Mouse (Mus musculus) liver, adult 2 months (tissue): ENCODE data around the gene Tmem179b. TPM values are rescaled to one million over a fixed set of nuclear protein-coding genes. Genes with fewer than 3 reads are reported as not detected.

Experiments
- DNase-seq: peaks from one replicate; pipeline ENCODE4 v3.0.0-alpha.2; 2011; ENCODE audit warnings: low read depth, low spot score; ENCODE audit errors: extremely low read depth
- H3K27ac ChIP-seq: fragments of 200-500 bp; replicated peaks from 2 replicates; pipeline ENCODE4 v1.5.1; 2012; ENCODE audit warnings: low read depth, mild to moderate bottlenecking, control low read depth, inconsistent platforms, low read length; ENCODE audit not compliant: insufficient read depth
- H3K27me3 ChIP-seq: fragments of 200-500 bp; 2 replicates; pipeline ENCODE4 v1.6.1; 2012; ENCODE audit warnings: mild to moderate bottlenecking, moderate library complexity, low read length, inconsistent platforms; ENCODE audit not compliant: control insufficient read depth, insufficient read depth
- H3K36me3 ChIP-seq: fragments of 200-500 bp; 2 replicates; pipeline ENCODE4 v1.6.1; 2012; ENCODE audit warnings: low read length, inconsistent platforms; ENCODE audit not compliant: control insufficient read depth, insufficient read depth
- H3K4me1 ChIP-seq: fragments of 200-500 bp; 2 replicates; pipeline ENCODE4 v1.6.1; 2011; ENCODE audit warnings: low read length; ENCODE audit not compliant: control insufficient read depth, insufficient read depth
- H3K4me3 ChIP-seq: fragments of 200-500 bp; 2 replicates; pipeline ENCODE4 v1.5.1; 2011; ENCODE audit warnings: low read depth, mild to moderate bottlenecking, control low read depth, low read length, moderate library complexity; ENCODE audit not compliant: insufficient read depth
- H3K79me2 ChIP-seq: fragments of 200-500 bp; 2 replicates; pipeline ENCODE4 v1.6.1; 2012; ENCODE audit warnings: inconsistent platforms, mild to moderate bottlenecking, low read length, moderate library complexity; ENCODE audit not compliant: control insufficient read depth, insufficient read depth
- H3K9ac ChIP-seq: fragments of 200-500 bp; 2 replicates; pipeline ENCODE4 v1.6.1; 2012; ENCODE audit warnings: low read depth, mild to moderate bottlenecking, control low read depth, inconsistent platforms, low read length
- CTCF ChIP-seq: fragments of 200-500 bp; IDR thresholded peaks from 2 replicates; pipeline ENCODE4 v1.5.1; 2011; ENCODE audit warnings: low read depth, low read length, control low read depth
- POLR2A ChIP-seq: fragments of 200-500 bp; IDR thresholded peaks from 2 replicates; pipeline ENCODE4 v1.6.1; 2011; ENCODE audit warnings: low read length, control low read depth; ENCODE audit not compliant: insufficient read depth; ENCODE audit errors: extremely low read depth
- WGBS: fragments of 180-500 bp; shearing (Covaris S2); methylation state at CpG from one replicate; pipeline ENCODE4 v1.1.7; 2018; 5-methylcytosine and 5-hydroxymethylcytosine counted together
- polyA plus RNA-seq: library from polyadenylated mRNA; depleted of rRNA; stranded (reverse); fragments of >200 nt; gene quantifications from 2 replicates; pipeline ENCODE4 v1.2.3, GENCODE M21; 2012; rRNA removed
- total RNA-seq: library from RNA; depleted of rRNA; stranded (reverse); fragments of >200 nt; gene quantifications from 2 replicates; pipeline ENCODE4 v1.2.3, GENCODE M21; 2014; rRNA removed

The Tmem179b gene
- 28.4 and 29.8 TPM in 2 replicates for total RNA-seq
- 68.8 and 85.1 TPM in 2 replicates for polyA plus RNA-seq

DNA sequence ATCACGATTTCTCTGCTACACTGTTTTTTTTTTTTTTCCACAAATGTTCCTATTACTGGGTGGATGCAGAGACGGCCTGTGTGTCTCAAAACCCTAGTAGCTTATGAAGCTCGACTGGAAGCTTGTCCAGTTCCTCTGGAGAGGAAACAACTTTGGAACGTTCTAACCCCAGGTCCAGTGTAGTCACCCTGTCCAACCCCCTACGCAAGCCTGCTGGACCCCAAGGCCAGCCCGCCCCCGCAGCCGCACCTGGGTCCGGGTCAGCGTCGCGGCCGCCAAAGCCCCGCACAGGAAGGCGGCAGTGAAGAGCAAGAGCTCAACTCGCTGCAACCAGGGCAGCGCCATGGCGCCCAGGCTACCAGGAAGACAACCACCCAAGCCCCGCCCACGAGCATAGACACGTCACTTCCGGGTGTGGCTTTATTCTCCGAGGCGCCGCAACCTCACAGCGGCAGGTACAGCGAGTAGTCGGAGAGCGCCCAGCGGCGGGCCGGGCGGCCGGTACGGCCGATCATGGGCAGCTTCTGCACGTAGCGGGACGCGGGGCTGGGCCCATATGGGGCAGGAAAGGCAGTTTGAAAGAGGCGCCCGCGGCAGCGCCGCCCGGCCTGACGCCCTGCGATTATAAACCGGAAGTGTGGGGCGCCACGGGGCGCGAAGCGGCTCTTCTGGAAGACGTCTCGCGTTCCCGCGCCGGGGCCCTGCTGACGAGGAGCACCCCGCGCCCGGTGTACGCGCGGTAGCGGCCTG is at the start of gene Tmem179b:
Tmem179b (minus strand) TSS at position 382 of the 750 bp plus-strand sequence.
- Histone ChIP-seq H3K36me3 (peaks cover 6% of the 10 kb centered on the region; the same call in 1 of the 2 replicates), H3K27me3 (no peaks in the 10 kb centered on the region), H3K27ac (peak within 1 kb of the TSS; percentile 91), H3K4me1 (peaks cover 20% of the 10 kb centered on the region), H3K79me2 (peaks cover 16% of the 10 kb centered on the region; the same call in 1 of the 2 replicates), H3K4me3 (peak within 1 kb of the TSS; percentile 98), H3K9ac (peak within 1 kb of the TSS; percentile 99)
- under 1% methylated on average over 68 of the region's 68 CpGs for WGBS
- TF ChIP-seq CTCF (no peak), POLR2A (peak; percentile 95)
- peak; percentile 81 for DNase-seq

DNA sequence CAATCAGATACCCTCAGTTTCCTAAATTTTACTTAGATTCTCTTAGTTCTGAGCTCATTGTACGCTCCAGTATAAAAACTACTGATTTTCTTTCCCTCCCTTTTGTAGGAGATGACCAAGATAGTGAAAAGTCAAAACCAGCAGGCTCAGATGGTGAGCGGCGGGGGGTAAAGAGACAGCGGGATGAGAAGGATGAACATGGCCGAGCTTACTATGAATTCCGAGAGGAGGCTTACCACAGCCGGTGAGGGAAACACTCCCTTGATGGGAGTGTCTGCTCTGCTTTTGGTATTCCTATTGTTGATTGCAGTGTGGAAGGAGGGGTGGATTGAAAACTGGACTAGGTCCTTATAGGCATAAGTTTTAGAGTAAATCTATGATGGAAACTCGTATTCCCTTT is 48.4 kb upstream of the Tmem179b start:
- Histone ChIP-seq H3K4me3 (no peak overlapping the region), H3K27ac (no peak overlapping the region), H3K27me3 (no peaks in the 10 kb centered on the region), H3K4me1 (peaks cover 16% of the 10 kb centered on the region; the same call in 1 of the 2 replicates), H3K9ac (no peak overlapping the region), H3K36me3 (peaks cover 48% of the 10 kb centered on the region), H3K79me2 (peaks cover 8% of the 10 kb centered on the region; the same call in 1 of the 2 replicates)
- WGBS: 74% methylated on average over 8 of the region's 8 CpGs
- TF ChIP-seq POLR2A (no peak), CTCF (no peak)
- DNase-seq: no peak

DNA sequence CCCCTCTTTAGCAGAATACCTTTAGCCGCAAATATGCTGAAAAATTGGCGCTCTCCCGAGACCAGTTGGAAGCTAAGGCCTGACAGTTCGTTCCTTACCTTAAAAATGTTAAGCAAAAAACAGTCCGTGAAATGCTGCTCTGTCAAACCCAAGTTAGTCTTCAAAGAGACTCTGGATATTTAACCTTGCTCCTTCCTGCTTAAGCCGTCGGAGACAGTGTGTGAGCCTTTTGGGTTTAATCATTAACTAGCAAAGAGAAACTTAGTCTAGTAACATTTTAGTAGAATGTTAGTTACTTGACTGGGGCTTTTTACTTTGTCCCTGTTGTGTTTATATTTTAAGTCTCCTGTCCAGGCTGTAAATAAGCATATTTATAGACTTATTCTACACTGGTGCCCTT is 46.9 kb upstream of the Tmem179b start:
- DNase-seq: peak; percentile 82
- no peak for TF ChIP-seq POLR2A
- TF ChIP-seq CTCF: no peak
- WGBS: under 1% methylated on average over 7 of the region's 7 CpGs
- Histone ChIP-seq H3K4me1 (peaks cover 18% of the 10 kb centered on the region), H3K36me3 (peaks cover 34% of the 10 kb centered on the region), H3K9ac (peak overlapping the region; percentile 93), H3K79me2 (peaks cover 8% of the 10 kb centered on the region; the same call in 1 of the 2 replicates), H3K27me3 (no peaks in the 10 kb centered on the region), H3K27ac (peak overlapping the region; percentile 84), H3K4me3 (peak overlapping the region; percentile 76)

DNA sequence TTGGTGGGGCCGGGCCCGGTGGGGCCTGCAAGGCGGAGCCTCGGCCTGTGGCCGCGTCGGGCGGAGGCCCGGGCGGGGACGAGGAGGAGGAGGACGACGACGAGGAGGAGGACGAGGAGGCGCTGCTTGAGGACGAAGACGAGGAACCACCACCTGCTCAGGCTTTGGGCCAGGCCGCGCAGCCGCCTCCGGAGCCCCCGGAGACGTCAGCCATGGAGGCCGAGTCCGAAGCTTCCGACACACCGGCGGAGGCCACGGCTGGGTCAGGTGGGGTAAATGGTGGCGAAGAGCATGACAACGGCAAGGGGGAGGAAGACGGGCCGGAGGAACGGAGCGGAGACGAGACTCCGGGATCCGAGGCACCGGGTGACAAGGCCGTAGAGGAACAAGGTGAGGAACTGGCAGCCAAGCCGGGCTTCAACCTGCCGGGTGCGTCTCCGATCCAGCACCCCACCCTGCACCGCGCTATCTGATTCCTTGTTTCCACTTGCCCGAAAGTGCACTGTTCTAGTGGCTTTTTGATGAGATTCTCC is 46.2 kb upstream of the Tmem179b start:
- Histone ChIP-seq H3K27ac (peak overlapping the region; percentile 84), H3K79me2 (peaks cover 10% of the 10 kb centered on the region; the same call in 1 of the 2 replicates), H3K4me1 (peaks cover 18% of the 10 kb centered on the region), H3K27me3 (no peaks in the 10 kb centered on the region), H3K36me3 (peaks cover 28% of the 10 kb centered on the region), H3K4me3 (peak overlapping the region; percentile 76), H3K9ac (peak overlapping the region; percentile 93)
- peak; percentile 37 for DNase-seq
- TF ChIP-seq CTCF: no peak
- no peak for TF ChIP-seq POLR2A
- WGBS: under 1% methylated on average over 48 of the region's 48 CpGs

DNA sequence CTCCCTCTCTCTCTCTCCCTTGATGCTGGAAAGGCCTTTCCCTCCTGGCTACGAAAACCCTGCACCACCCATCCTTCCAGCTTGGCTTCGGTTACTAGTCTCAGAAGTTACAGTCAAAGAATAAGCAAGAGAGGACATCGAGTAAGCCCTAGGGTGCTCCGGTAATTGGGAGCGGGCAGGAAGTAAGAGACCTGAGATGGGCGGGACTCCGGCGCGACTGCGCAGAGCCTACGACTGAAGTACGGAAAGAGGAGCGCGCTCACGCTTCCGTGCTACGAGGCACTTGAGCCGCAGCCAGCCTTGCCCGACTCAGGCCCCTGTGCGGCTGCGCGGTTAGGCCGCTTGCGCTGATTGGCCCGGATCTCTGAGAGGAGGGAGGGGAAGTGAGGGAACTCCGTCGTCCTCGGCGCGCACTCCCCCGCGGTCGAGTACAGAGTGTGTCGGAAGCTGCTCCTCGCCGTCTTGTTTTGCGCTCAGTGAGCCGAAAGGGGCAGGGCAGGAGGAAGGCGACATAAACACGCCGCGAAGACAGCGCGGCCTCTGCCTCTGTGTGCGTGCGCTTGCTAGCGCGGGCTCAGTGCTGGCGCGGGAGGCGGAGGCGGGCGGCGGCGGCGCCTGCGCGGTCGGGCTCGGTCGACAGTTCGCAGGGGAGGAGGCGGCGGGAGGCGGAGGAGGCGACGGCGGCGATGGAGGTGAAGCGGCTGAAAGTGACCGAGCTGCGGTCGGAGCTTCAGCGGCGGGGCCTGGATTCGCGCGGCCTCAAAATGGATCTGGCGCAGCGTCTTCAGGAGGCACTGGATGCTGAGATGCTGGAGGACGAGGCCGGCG is 45.5 kb upstream of the Tmem179b start, which contains the start of gene Hnrnpul2:
Hnrnpul2 (plus strand) TSS at position 415 of the 828 bp plus-strand sequence.
- peaks cover 18% of the 10 kb centered on the region for H3K4me1 ChIP-seq
- no peaks in the 10 kb centered on the region for H3K27me3 ChIP-seq
- peak; percentile 91 for TF ChIP-seq POLR2A
- TF ChIP-seq CTCF: no peak
- DNase-seq: peak; percentile 95
- peak within 1 kb of the TSS; percentile 93 for H3K9ac ChIP-seq
- H3K36me3 ChIP-seq: peaks cover 25% of the 10 kb centered on the region
- H3K27ac ChIP-seq: peak within 1 kb of the TSS; percentile 96
- WGBS: under 1% methylated on average over 82 of the region's 83 CpGs
- peak within 1 kb of the TSS; percentile 82 for H3K4me3 ChIP-seq
- H3K79me2 ChIP-seq: peaks cover 10% of the 10 kb centered on the region; the same call in 1 of the 2 replicates
